Mouse (Mus musculus) gastrocnemius, adult 8-10 months (tissue): ENCODE measurements around the gene Adamts13. TPM values are rescaled to one million over a fixed set of nuclear protein-coding genes. Genes with fewer than 3 reads are reported as not detected.

Experiments
- DNase-seq, 2 experiments: peaks; one replicate each; pipeline ENCODE4 v3.0.0; 2022; ENCODE audit warnings: low spot score in 2 of 2
- total RNA-seq, 4 experiments: library from RNA; stranded (reverse); gene quantifications; 2 replicates each; pipeline ENCODE4 v1.2.4; 2022

Gene Adamts13
- total RNA-seq, 4 experiments from 2014 or later: not detected

GRCm38 (mm10) chr2:26967262-26967661, 6.0 kb upstream of the Adamts13 start:
- no peak for DNase-seq

- DNase-seq: no peak
Observed at GRCm38 (mm10) chr2:26973960-26974359, 744 bp downstream of the Adamts13 start.

- no peak for DNase-seq
Observed at GRCm38 (mm10) chr2:26980361-26980760, 7.1 kb downstream of the Adamts13 start.

GRCm38 (mm10) chr2:26984179-26984578, 11.0 kb downstream of the Adamts13 start:
- no peak for DNase-seq

GRCm38 (mm10) chr2:26984640-26985039, 11.4 kb downstream of the Adamts13 start:
- no peak for DNase-seq

GRCm38 (mm10) chr2:26993936-26994335, 20.7 kb downstream of the Adamts13 start:
- no peak for DNase-seq

GRCm38 (mm10) chr2:26997498-26997897, 24.3 kb downstream of the Adamts13 start:
- no peak for DNase-seq

- no peak for DNase-seq
Observed at GRCm38 (mm10) chr2:26997993-26998392, 24.8 kb downstream of the Adamts13 start.

- no peak for DNase-seq
Observed at GRCm38 (mm10) chr2:27006255-27006654, 33.0 kb downstream of the Adamts13 start.

GRCm38 (mm10) chr2:27007701-27008100, 34.5 kb downstream of the Adamts13 start:
- no peak for DNase-seq

GRCm38 (mm10) chr2:27009714-27010244, 36.6 kb downstream of the Adamts13 start, which contains the start of gene Cacfd1:
Gene Cacfd1, plus strand, starts transcription at chr2:27009926.
- peak; percentile 73 to 78 for DNase-seq

- DNase-seq: peak; percentile 21 to 58
Observed at GRCm38 (mm10) chr2:27017802-27018201, 44.6 kb downstream of the Adamts13 start.

GRCm38 (mm10) chr2:27019530-27019929, 46.3 kb downstream of the Adamts13 start:
- no peak for DNase-seq

GRCm38 (mm10) chr2:27021103-27021502, 47.9 kb downstream of the Adamts13 start:
- DNase-seq: no peak

GRCm38 (mm10) chr2:27022612-27023011, 49.4 kb downstream of the Adamts13 start:
- DNase-seq: no peak

- no peak for DNase-seq
Observed at GRCm38 (mm10) chr2:27024136-27024535, 50.9 kb downstream of the Adamts13 start.

GRCm38 (mm10) chr2:27025545-27025944, 52.3 kb downstream of the Adamts13 start:
- DNase-seq: no peak

- no peak for DNase-seq
Observed at GRCm38 (mm10) chr2:27026332-27026731, 53.1 kb downstream of the Adamts13 start.

- no peak for DNase-seq
Observed at GRCm38 (mm10) chr2:27026857-27027617, 53.8 kb downstream of the Adamts13 start.

- DNase-seq: peak; percentile 57 to 76
Observed at GRCm38 (mm10) chr2:27027618-27028436, 54.6 kb downstream of the Adamts13 start, which contains the start of gene Slc2a6. Gene Slc2a6, minus strand, starts transcription at chr2:27027998.

- no peak for DNase-seq
Observed at GRCm38 (mm10) chr2:27028437-27029015, 55.3 kb downstream of the Adamts13 start.

- DNase-seq: no peak
Observed at GRCm38 (mm10) chr2:27032361-27032760, 59.1 kb downstream of the Adamts13 start.
